Mouse (Mus musculus) erythroblast, adult 5-6 weeks (primary cell): ENCODE results near the gene Pik3r5. TPM values are rescaled to one million over a fixed set of nuclear protein-coding genes. Genes with fewer than 3 reads are reported as not detected.

Experiments
- total RNA-seq, 2 experiments: library from RNA; stranded (forward) in 1 of 2; stranded (reverse) in 1 of 2; fragments of 150-400 nt in 1 of 2; fragments of 200-764, 138-1000 nt in 1 of 2; gene quantifications; 2 replicates each; pipeline versions ENCODE4 v1.2.3 to v1.2.4; 2015 to 2017; ENCODE audit warnings: low replicate concordance in 2 of 2

Gene Pik3r5
- total RNA-seq, 2 experiments from 2014 or later = 7.2 to 8.3 TPM

Other genes starting within 250 kb of the Pik3r5 start
- not detected in 2 replicates for gene Ntn1, start 31.3 kb upstream of the Pik3r5 start, total RNA-seq (2015; ENCODE audit: low replicate concordance)
- not detected in 2 replicates for gene Ntn1, start 31.3 kb upstream of the Pik3r5 start, total RNA-seq (2017; ENCODE audit: low replicate concordance)
- gene Pik3r6, start 70.9 kb downstream of the Pik3r5 start, total RNA-seq (2015; ENCODE audit: low replicate concordance) = 1.7 and 2.1 TPM in 2 replicates
- gene Pik3r6, start 70.9 kb downstream of the Pik3r5 start, total RNA-seq (2017; ENCODE audit: low replicate concordance) = 3.6 and 4.8 TPM in 2 replicates
- not detected in 2 replicates for gene Mfsd6l, start 124.1 kb downstream of the Pik3r5 start, total RNA-seq (2015; ENCODE audit: low replicate concordance)
- gene Mfsd6l, start 124.1 kb downstream of the Pik3r5 start, total RNA-seq (2017; ENCODE audit: low replicate concordance) = not detected in 2 replicates
- not detected in 2 replicates for gene Ccdc42, start 154.9 kb downstream of the Pik3r5 start, total RNA-seq (2015; ENCODE audit: low replicate concordance)
- gene Ccdc42, start 154.9 kb downstream of the Pik3r5 start, total RNA-seq (2017; ENCODE audit: low replicate concordance) = not detected in 2 replicates